Mouse (Mus musculus) thymus, postnatal 10 days (tissue): Measurements from ENCODE around the gene Cep63.
A peak's percentile ranks its signal among the peaks of the same experiment; 100 is the strongest.

ENCODE experiments used
- DNase-seq, 2 experiments: peaks; one replicate each; pipeline ENCODE4 v3.0.0; 2021; ENCODE audit warnings: low spot score in 2 of 2

Cep63 gene

DNA sequence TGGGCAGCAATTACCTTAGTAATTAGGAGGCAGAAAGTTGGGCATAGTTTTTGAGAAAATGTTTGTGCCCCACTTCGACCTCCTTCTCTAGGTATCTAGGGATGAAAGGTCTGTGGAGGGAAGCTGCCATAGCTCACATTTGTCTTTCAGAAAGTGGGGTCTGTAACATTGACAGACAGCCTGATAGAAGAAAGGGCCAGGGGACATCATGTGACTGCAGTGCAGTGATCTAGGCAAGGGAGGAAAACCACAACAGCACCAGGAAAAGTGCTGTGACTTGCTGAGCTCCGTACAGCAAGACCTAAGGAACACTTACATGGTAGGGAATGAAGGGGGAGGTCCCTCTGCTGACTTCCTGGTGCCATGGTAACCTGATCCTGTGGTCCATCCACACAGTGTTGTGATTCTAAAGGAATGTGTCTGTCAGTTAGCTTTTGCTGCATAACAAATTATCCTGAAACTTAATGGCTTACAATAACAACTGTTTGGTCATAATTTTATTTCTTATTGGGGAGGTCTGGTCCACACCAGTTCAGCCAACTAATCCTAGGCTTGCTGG, 5.3 kb upstream of the Cep63 start:
- no peak for DNase-seq

DNA sequence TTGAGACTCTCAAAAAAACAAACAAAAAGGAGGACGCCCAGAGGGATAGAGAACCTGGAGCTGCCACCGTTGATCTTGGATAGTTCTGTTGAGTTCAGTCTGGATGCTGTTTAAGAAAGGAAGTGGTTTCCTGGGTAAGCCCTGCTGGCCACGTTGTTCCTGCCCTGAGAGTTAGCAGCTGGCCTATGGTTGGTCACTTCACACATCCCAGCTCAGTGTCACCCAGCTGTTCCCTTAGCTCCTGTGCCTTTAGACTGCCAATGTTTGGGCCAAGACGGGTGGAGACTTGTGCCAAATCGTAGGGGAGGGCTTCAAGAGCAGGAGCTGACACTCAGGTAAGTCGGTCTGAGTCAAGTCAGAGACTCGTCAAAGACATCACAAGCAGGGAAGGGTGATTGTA, 2.7 kb upstream of the Cep63 start:
- no peak for DNase-seq

DNA sequence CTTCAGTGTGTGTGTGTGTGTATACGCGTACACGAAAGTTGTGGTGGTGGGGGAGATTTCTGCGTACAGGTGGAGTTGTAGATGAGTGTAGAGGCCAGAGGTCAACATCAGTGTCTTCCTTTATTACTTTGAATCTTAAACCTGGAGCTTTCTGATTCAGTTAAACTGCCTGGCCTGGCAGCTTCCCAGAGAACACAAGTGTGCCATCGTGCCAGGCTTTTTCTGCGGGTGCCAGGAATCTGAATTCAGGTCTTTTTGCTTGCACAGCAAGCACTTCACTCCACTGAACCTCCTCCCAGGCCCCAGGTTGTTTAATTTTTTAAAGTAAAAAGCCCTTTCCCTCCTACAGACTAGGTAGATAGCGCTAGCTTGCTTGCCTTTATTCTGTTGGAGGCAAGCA, 1.1 kb upstream of the Cep63 start:
- no peak for DNase-seq

DNA sequence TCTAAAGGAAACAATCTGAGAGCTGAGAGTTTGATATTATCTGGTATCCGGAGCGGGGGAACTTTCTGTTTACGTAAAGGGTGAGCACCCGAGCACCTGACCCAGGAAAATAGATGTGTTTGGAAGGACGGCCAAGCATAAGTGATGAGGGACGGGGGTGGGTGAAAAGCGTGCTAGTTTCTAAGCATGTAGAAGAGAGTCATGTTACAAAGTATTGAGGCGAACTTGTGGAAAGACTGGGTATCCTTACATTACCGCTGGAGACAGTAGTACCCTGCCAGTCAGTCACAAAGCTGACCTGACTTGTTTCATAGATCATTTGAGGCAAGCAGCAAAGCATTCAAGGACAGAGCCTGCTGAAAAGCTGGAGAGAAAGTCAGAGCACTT, 498 bp upstream of the Cep63 start:
- DNase-seq = no peak

DNA sequence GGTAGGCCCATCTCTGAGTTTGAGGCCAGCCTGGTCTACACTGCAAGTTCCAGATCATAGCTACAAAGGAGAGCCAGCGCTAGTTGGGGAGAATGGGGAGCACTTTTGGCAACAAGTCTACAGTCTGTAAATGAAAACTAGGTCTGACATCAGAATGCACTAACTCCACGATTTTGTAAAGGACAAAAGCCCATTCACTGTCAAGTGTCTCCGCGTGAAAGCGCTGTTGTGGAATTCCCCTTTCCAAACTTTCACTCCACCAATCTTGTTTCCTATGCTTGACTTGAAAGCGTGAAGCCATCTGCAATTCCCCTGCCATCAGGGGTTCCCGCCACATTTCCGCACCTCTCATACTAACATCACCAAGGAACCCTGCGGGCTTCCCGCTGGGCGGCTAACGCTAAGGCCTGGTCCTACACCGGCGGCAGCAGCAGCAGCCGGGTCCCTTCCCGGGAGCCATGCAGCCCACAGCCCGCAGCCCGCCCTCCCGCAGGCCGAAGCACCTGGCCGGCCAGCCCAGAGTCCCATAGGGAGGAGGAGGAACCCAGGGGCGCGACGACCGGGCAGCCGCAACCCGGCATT, 842 bp downstream of the Cep63 start:
- DNase-seq = peak in 1 of 2 experiments; percentile 16

DNA sequence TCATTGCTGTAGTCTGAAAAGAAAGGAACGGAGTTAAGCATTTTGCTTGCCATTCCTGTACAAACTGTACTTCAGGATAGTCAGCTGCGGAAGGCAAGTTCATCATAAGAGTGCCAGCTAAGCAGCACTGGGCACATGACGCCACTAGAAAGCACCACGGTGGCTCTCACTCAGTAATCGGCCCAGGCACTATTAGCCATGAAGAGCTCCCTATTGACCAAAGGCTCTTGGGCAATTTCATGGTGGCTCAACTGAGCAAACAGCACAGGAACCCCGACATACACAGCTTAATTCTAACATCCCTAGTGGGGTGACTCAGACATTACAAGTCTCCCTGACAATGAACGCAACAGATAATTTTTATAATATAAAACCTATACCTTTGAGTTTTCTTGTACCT, 2.8 kb downstream of the Cep63 start:
- DNase-seq = no peak

DNA sequence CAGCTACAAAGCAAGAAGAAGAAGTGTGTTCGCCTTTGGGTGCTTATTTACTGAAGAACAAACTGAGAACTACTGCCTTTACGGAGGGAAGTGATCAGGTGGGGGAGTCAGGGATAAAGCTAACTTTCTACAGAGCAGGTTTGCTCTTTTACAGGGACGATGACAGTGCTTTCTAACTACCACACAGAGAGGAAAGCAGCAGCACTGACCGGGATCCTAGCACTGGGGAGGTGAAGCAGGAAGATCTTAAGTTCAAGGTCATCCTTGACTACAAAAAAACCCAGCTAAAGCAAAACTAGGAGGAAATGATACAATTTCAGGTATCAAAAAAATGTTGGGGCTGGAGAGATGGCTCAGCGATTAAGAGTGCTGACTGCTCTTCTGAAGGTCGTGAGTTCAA, 3.5 kb downstream of the Cep63 start:
- DNase-seq = no peak

DNA sequence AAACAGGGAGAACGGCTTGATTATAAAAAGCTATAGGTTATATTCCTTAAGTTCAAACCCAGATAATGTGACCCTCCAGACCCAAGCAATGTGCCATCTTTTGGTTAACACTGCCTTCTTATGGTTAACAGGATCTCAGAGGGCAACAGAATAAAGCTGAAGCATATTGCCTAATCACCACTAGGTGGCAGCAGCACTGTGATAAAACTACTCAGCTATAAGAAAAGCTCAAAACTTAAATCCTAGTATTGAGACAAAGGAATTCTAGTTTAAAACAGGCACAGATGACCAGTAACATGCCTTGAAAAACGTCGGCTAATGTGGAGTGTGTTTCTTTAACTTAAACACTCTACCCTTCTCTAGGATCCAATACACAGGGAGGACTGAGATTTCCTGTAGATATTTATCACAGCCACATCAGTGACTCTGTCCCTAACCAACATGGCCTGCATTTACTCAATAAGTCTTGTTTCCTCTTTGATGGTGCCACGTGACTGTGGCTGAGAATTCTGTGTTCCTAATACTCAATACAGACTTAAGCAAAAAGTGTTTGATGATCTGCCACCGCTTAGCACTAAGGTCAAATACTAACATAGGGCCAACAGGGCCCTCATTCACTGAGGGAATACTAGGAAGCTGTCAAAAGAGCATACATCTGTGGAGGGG, 4.0 kb downstream of the Cep63 start:
- DNase-seq = peak in 1 of 2 experiments; percentile 51

DNA sequence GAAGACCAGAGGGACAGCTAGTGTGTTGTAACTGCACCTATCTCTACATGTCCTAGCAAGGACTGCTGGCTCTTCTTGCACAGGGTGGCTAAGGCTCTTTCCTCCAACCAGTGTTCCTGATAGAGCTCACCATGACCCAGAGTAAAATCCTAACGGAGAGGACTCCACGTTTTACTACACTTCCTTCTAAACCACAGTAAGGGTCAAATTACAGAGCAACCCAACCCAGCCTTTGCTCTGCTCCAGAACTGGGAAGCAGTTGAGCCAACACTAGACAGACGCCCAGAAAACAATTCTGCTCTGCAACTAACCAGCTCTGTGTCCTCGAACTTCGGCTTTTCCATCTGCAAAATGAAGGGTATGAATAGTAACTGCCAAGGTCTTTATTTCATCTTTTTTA, 4.9 kb downstream of the Cep63 start:
- DNase-seq = no peak

DNA sequence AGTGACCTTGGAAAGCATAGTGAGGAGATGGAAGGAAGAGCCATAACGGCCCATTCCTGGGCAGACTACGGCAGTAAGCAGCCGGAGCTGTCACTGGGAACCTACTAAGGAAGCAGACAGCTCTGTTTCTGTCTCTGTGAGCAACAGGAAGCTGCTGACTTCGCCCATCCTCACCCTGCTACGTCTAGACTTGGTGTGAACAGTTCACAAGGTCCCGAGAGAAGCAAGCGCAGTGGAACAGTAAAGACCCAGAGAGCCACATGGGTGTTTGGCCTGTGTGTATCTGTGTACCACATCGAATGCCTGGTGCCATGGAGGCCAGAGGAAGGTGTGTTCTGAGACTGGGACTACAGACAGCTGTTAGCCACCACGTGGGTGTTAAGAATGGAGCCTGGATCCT, 10.1 kb downstream of the Cep63 start:
- no peak for DNase-seq

DNA sequence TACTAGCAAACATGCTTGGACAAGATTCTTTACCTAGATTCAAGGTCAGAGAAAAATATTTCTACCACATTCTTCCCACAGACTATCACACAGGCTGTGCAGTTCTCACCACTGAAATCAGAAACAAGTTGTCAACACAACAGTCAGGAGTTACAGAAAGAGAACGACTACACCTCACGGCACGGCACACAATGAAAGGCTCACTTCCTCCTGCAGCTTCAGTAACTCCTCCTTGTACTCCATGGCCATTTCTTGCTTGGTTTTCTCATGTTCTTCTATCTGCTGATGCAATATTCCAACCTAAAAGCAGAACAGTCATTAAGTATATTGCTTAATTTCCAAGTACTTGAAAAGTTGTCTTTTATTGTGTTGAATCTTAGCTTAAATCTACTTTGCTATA, 11.3 kb downstream of the Cep63 start:
- no peak for DNase-seq

DNA sequence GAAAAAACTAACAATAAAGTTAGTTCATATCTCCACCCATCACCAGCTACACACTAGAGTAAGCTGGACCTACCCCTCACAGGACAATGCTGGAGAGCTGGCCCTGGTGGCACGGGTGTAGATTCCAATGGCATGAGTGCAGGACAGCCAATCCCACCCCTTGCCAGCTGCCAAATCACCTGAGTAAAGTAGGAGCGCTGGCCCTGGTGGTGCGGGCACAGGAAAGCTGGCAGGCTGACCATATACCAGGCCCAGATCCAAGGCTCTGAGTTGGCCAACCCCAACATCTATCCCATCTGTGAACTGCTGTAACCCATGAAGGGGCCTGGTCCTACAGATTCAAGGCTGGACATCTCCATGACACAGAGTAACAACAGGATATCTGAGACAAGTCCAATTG, 17.1 kb downstream of the Cep63 start:
- DNase-seq = no peak

DNA sequence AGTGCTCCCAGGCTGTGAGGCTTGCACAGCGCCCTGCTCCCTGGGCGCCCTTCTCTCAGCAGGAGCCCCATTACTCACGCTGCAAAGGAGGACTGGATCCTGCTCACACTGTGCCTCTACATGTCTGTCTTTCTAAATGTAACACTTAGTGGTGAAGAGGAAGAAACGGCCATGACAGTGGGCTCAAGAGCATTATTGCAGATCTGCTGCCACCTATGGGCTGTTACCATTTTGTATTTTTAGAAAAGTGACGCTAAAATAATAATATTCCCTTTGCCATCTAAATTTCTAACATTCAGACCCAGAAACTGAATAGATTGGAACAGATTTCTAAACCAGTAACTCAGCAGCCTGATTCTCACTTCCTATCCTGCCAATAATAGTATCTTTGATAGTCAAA, 18.9 kb downstream of the Cep63 start:
- no peak for DNase-seq

DNA sequence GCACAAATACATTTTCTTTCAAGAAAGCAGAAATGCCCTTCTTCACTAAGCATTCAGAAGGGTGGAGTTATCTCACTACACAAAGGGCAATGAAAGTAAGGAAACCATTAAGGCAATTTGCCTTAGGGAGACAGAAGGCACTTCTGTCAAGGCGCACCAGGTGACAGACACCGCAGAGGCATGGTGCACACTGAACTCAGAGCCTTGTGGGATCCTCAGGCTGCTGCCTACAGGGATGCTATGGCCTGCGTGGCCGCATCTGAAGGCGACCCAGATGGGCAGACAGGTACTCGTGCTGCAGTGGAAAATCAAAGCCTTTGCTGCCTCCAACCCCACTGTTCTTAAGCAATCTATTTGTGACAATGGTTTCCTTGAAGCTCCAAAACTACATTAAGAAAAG, 21.2 kb downstream of the Cep63 start:
- DNase-seq = no peak

DNA sequence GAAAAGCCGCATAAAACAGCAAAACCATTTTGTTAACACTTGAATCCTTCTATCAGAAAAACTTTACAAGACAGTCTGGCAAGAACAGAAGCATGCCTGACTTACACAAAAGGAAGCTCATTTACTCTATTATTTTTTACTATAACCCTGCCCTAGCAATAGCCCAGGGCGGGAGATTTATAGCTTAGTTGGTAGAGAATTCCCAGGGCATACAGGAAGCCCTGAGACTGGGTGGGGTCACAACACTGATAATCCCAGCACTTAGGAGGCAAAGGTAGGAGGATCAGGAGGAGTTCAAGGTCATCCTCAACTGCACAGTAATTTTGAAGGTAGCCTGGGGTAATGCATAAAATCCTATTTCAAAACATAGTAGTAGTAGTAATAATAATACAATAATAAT, 24.7 kb downstream of the Cep63 start:
- no peak for DNase-seq

DNA sequence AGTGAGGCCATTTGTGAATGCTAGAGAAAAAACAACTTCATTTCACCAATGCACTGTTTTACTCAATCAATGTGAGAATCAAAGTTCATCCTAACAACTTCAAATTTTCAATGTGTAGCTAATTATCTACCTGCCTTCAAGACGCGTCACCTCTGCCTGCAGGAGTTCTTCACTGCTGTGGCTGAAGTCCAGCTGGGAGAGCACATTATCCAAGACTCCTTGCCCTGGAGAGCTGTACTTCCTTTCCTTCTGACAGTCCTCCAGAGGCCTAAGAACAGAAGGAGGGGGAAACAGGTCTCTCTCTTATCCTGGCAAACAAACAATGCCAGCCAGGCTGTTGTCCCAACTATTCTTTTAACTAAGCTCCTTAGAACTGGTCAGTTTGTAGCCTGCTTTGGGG, 25.1 kb downstream of the Cep63 start:
- no peak for DNase-seq

DNA sequence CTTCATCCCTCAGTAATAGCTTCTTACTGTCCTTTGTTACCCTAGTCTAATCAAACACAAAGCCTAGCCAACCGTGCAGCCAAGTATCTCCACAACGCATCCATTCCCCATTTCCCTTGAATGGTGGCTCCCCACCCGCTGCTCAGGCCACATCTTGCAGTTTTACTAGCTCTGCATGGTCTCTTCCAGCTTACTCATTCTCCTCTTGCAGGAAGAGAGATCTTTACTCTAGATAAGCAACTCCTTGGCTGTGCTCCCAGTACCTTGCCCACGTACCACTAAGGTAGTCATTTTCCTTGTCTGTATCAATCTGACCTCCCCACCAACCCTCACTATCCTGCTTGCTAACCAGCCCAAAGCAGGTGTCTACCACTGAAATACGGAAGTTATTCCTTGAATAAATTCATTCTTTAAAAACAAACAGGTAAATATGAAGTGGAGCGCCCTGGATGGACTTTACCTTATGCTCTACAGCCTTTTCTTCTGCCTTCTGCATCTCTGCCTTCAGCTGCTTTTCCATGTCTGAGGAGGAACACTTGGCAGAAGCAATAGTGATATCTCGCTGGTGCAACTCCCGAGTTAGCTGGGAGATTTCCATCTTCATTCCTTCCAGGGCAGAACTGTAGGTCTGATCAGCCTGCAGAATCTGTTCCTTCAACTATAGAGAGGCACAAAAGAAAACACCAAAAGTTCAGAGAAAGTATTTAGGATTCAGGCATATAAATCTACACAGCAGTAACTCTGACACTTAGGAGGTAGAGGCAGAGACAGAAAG, 30.5 kb downstream of the Cep63 start:
- no peak for DNase-seq

DNA sequence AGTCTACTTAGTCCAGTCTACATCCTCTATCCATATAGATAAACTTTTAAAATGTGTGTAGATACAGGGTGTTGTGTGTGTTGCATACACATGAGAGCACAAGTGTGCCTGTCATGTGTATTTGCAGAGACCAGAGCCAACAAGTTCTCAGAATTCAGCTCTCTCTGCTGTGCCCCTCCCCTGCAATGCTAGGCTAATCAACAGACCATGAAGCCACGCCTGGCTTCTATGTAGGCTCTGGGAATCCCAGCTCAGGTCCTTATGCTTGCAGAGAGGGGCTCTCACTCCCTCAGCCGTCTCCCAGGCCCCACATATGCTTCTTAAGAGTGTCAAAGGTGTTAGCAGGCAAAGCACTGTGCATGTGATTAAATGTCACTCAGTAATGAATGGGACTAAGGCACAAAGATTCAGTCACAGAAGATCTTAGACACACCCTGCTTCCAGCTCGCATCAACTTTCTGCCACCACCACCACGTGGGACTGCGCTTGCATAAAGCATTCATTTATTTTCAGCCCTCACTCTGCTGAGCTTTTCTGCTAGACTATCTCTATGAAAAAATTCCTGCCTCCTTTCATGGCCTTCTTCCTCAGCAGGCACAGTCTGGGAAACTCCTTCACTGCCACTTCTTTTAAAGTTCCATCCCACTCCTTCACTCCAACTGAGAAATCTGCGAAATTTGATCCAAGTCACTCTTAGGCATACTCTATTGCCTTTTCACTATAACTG, 31.5 kb downstream of the Cep63 start:
- no peak for DNase-seq

DNA sequence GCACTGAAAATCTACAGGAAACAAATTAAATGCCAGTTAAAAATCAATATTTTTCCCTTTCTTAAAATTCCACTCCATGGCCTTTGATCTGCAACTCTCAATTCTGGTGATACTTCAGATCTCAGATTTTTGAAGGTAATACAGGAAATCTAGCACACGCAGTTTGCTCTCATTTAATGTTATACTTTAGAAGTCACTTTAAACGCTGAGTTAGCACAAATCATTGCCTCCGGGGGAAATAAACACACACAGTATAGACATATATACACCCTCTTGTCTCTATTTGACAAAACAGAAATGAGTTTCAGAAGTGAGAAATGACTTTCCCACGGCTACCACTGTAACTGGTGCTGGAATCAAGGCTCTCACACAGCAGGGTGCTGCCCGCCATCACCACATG, 39.0 kb downstream of the Cep63 start:
- no peak for DNase-seq

DNA sequence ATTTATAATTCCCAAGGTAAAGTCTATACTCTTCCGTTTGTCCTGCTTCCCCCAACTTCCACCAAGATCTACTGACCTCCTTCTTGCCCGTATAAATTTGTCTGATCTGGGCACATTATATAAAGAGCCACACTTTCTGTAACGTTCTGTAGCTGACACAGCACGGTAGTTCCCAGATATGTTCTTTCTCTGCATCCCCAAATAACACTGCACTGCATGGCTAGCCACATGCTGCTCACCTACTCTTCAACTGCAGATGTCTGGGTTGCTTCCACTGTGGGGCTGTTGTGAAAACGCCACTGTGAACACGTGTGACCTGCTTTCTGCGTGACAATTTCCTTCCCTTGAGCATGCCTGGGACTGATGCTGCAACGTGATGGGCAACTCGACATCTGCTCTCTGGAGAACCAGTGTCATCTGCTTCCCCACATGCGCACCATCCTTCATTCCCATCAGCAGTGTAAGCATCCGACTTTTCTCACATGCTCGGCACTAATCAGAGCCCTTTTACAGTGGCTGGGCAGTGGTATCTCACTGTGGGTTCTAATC, 44.3 kb downstream of the Cep63 start:
- DNase-seq = no peak

DNA sequence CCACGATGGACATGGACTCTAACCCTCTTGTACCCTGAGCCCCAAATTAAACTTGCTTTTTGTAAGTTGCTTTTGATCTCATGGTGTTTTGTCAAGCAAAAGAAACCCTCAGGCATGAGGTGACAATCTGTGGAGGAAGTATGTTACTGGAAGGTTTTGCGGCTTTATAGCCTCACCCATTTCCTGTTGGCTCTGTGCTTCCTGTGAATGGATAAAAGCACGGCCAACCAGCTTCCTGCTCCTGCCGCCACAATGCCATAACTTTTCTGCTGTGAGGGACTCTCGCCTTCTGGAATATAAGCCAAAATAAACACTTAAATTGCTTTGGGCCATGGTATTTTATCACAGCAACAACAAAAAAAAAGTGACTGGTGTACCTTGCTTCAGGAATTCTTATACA, 48.9 kb downstream of the Cep63 start:
- DNase-seq = no peak

DNA sequence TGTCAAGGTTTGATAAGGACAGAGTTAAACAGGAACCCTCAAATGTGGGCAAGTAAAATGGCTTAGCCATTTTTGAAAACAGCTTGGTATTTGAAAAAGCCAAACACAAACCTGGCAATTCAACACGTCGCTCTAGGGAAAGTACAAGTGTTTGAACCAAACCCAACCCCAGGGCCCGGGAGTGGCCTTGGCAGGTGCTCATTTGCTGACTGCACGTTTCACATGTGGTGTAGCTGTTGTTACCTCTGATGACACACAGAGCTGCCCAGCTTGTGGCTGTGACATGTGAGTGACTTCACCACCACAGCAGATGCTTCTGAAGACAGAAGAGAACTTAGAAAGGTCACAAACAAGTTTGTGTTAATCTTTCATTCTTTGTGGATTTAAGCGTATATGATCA, 53.4 kb downstream of the Cep63 start:
- DNase-seq = no peak
